Mouse (Mus musculus) layer of hippocampus, postnatal 36 days (tissue): ENCODE data around the gene Osbpl8. TPM values are rescaled to one million over a fixed set of nuclear protein-coding genes. Genes with fewer than 3 reads are reported as not detected.
"Not testable (repeated sequence)": the region's sequence is repeated elsewhere in the genome, so short reads cannot be mapped to it uniquely, and the experiment has no call there.

Experiments used
- DNase-seq, 2 experiments: peaks; one replicate each; pipeline ENCODE4 v3.0.0; 2022
- total RNA-seq, 2 experiments: library from RNA; stranded (reverse); gene quantifications; 2 replicates each; pipeline ENCODE4 v1.2.3; 2021

The Osbpl8 gene
- total RNA-seq: 10 to 100 TPM; 62.1 to 62.4 TPM

GRCm38 (mm10) chr10:111164304-111165218, at the start of gene Osbpl8:
Gene Osbpl8, plus strand, starts transcription at chr10:111164752.
- DNase-seq: peak; percentile 99 to 100

GRCm38 (mm10) chr10:111117198-111117845, 47.2 kb upstream of the Osbpl8 start:
- no peak for DNase-seq

GRCm38 (mm10) chr10:111118292-111118691, 46.3 kb upstream of the Osbpl8 start:
- DNase-seq: no peak

GRCm38 (mm10) chr10:111118991-111119650, 45.4 kb upstream of the Osbpl8 start:
- no peak for DNase-seq

GRCm38 (mm10) chr10:111119756-111120155, 44.8 kb upstream of the Osbpl8 start:
- no peak for DNase-seq

- no peak for DNase-seq
Measured at GRCm38 (mm10) chr10:111122864-111123398, 41.6 kb upstream of the Osbpl8 start.

- no peak for DNase-seq
Measured at GRCm38 (mm10) chr10:111124175-111124574, 40.4 kb upstream of the Osbpl8 start.

- no peak for DNase-seq
Measured at GRCm38 (mm10) chr10:111124767-111125315, 39.7 kb upstream of the Osbpl8 start.

GRCm38 (mm10) chr10:111127388-111127787, 37.2 kb upstream of the Osbpl8 start:
- DNase-seq: no peak

- DNase-seq: no peak
Measured at GRCm38 (mm10) chr10:111128493-111128892, 36.1 kb upstream of the Osbpl8 start.

- DNase-seq: no peak
Measured at GRCm38 (mm10) chr10:111129867-111130620, 34.5 kb upstream of the Osbpl8 start.

GRCm38 (mm10) chr10:111130872-111131271, 33.7 kb upstream of the Osbpl8 start:
- DNase-seq: no peak

- no peak for DNase-seq
Measured at GRCm38 (mm10) chr10:111133271-111133670, 31.3 kb upstream of the Osbpl8 start.

- DNase-seq: no peak
Measured at GRCm38 (mm10) chr10:111133936-111134335, 30.6 kb upstream of the Osbpl8 start.

GRCm38 (mm10) chr10:111134412-111134957, 30.1 kb upstream of the Osbpl8 start:
- no peak for DNase-seq

- not testable (repeated sequence) for DNase-seq
Measured at GRCm38 (mm10) chr10:111136306-111136705, 28.2 kb upstream of the Osbpl8 start.

GRCm38 (mm10) chr10:111137905-111138304, 26.6 kb upstream of the Osbpl8 start:
- no peak for DNase-seq

GRCm38 (mm10) chr10:111139170-111139569, 25.4 kb upstream of the Osbpl8 start:
- DNase-seq: no peak

- DNase-seq: no peak
Measured at GRCm38 (mm10) chr10:111139881-111140280, 24.7 kb upstream of the Osbpl8 start.

GRCm38 (mm10) chr10:111144371-111144959, 20.1 kb upstream of the Osbpl8 start:
- DNase-seq: no peak

GRCm38 (mm10) chr10:111149761-111150160, 14.8 kb upstream of the Osbpl8 start:
- DNase-seq: no peak
